Mouse (Mus musculus) liver, embryonic 16.5 days (tissue): ENCODE data around the gene Pcnt. TPM values are rescaled to one million over a fixed set of nuclear protein-coding genes. Genes with fewer than 3 reads are reported as not detected.

Experiments used
- ATAC-seq: fragments of 200-750 bp; cut with Nextera tagmentation; 2 replicates; pipeline ENCODE4 v1.8.0; 2017; ENCODE audit warnings: low read depth, mild to moderate bottlenecking, moderate number of reproducible peaks, moderate library complexity
- H3K27ac ChIP-seq: fragments of 300-500 bp; sonication (generic); 2 replicates; pipeline ENCODE4 v1.5.1; 2014; ENCODE audit warnings: mild to moderate bottlenecking, low read length
- H3K27me3 ChIP-seq: fragments of 300-500 bp; sonication (generic); 2 replicates; pipeline ENCODE4 v1.6.1; 2014; ENCODE audit warnings: low read depth, low read length, mixed read lengths; ENCODE audit not compliant: control insufficient read depth, insufficient read depth
- H3K36me3 ChIP-seq: fragments of 300-500 bp; sonication (generic); 2 replicates; pipeline ENCODE4 v1.6.1; 2014; ENCODE audit warnings: mild to moderate bottlenecking; ENCODE audit not compliant: control insufficient read depth, insufficient read depth
- H3K4me1 ChIP-seq: fragments of 300-500 bp; sonication (generic); 2 replicates; pipeline ENCODE4 v1.6.1; 2014; ENCODE audit warnings: low read depth, low read length, mixed read lengths; ENCODE audit not compliant: control insufficient read depth
- H3K4me2 ChIP-seq: fragments of 300-500 bp; sonication (generic); 2 replicates; pipeline ENCODE4 v1.6.1; 2014; ENCODE audit warnings: low read depth, low read length, mixed read lengths
- H3K4me3 ChIP-seq: fragments of 300-500 bp; sonication (generic); 2 replicates; pipeline ENCODE4 v1.5.1; 2014; ENCODE audit warnings: low read depth, mild to moderate bottlenecking, low read length
- H3K9ac ChIP-seq: fragments of 300-500 bp; sonication (generic); 2 replicates; pipeline ENCODE4 v1.6.1; 2014; ENCODE audit warnings: low read depth, low read length
- H3K9me3 ChIP-seq: fragments of 300-500 bp; sonication (generic); replicated peaks from 2 replicates; pipeline ENCODE4 v1.6.1; 2016; ENCODE audit warnings: low read length; ENCODE audit not compliant: control insufficient read depth
- WGBS: fragments of 180-500 bp; shearing (Covaris S2); extraction: QIAGEN DNeasy Blood & Tissue Kit; methylation state at CpG from one replicate; pipeline ENCODE4 v1.1.7; 2014; ENCODE audit not compliant: insufficient replicate concordance; 5-methylcytosine and 5-hydroxymethylcytosine counted together
- polyA plus RNA-seq: library from polyadenylated mRNA; unstranded; fragments of >200 nt; fragmentation: Nextera tagmentation; extraction: Ambion mirVana; gene quantifications from 2 replicates; pipeline ENCODE4 v1.2.1, GENCODE M21; 2015

Pcnt gene
- polyA plus RNA-seq, 1 experiment from 2014 or later = 7.9 TPM

- Histone ChIP-seq H3K36me3 (peaks cover 2% of the 10 kb centered on the region), H3K9me3 (no peaks in the 10 kb centered on the region), H3K4me3 (peak overlapping the region; percentile 81), H3K27me3 (peaks cover 9% of the 10 kb centered on the region), H3K4me1 (peaks cover 13% of the 10 kb centered on the region), H3K4me2 (peak overlapping the region; percentile 98), H3K9ac (peak overlapping the region; percentile 28; the same call in 1 of the 2 replicates), H3K27ac (no peak overlapping the region)
- no peak for ATAC-seq
- WGBS = 5% methylated on average over 8 of the region's 8 CpGs
Observed at GRCm38 (mm10) chr10:76346043-76346491, 96.5 kb downstream of the Pcnt start.

GRCm38 (mm10) chr10:76345540-76345902 lies 97.1 kb downstream of the Pcnt start:
- Histone ChIP-seq H3K27me3 (peaks cover 9% of the 10 kb centered on the region), H3K4me2 (peak overlapping the region; percentile 98), H3K27ac (peak overlapping the region; percentile 38; the same call in 1 of the 2 replicates), H3K9me3 (no peaks in the 10 kb centered on the region), H3K4me3 (peak overlapping the region; percentile 81), H3K4me1 (peaks cover 13% of the 10 kb centered on the region), H3K9ac (peak overlapping the region; percentile 65), H3K36me3 (no peaks in the 10 kb centered on the region; the same call in 1 of the 2 replicates)
- 2% methylated on average over 12 of the region's 12 CpGs for whole genome bisulfite sequencing
- peak; percentile 17; the same call in 1 of the 2 replicates for ATAC-seq

GRCm38 (mm10) chr10:76344711-76345539 lies 97.7 kb downstream of the Pcnt start, which contains the start of gene Dip2a:
TSS of gene Dip2a (minus strand) at chr10:76345291.
- Histone ChIP-seq H3K9ac (peak within 1 kb of the TSS; percentile 77), H3K4me2 (peak within 1 kb of the TSS; percentile 98), H3K4me3 (peak within 1 kb of the TSS; percentile 81), H3K4me1 (peaks cover 13% of the 10 kb centered on the region), H3K36me3 (no peaks in the 10 kb centered on the region), H3K9me3 (no peaks in the 10 kb centered on the region), H3K27me3 (peaks cover 9% of the 10 kb centered on the region), H3K27ac (peak within 1 kb of the TSS; percentile 46; the same call in 1 of the 2 replicates)
- under 1% methylated on average over 74 of the region's 94 CpGs for WGBS
- ATAC-seq = peak; percentile 96

- H3K27me3 ChIP-seq = no peaks in the 10 kb centered on the region
- ATAC-seq = no peak
- no peak overlapping the region for H3K27ac ChIP-seq
- H3K4me2 ChIP-seq = no peak overlapping the region
- H3K4me1 ChIP-seq = no peaks in the 10 kb centered on the region
- H3K4me3 ChIP-seq = no peak overlapping the region
- no peak overlapping the region for H3K9ac ChIP-seq
- no peaks in the 10 kb centered on the region for H3K36me3 ChIP-seq
- H3K9me3 ChIP-seq = no peaks in the 10 kb centered on the region
- WGBS = 51% methylated on average over 4 of the region's 4 CpGs
Observed at GRCm38 (mm10) chr10:76334350-76334749, 108.2 kb downstream of the Pcnt start.

- no peaks in the 10 kb centered on the region for H3K36me3 ChIP-seq
- ATAC-seq = no peak
- H3K4me1 ChIP-seq = no peaks in the 10 kb centered on the region
- no peak overlapping the region for H3K27ac ChIP-seq
- 73% methylated on average over 2 of the region's 2 CpGs for WGBS
- no peak overlapping the region for H3K4me2 ChIP-seq
- no peak overlapping the region for H3K4me3 ChIP-seq
- H3K27me3 ChIP-seq = no peaks in the 10 kb centered on the region
- H3K9me3 ChIP-seq = no peaks in the 10 kb centered on the region
- H3K9ac ChIP-seq = no peak overlapping the region
Observed at GRCm38 (mm10) chr10:76332040-76332439, 110.5 kb downstream of the Pcnt start.

GRCm38 (mm10) chr10:76329093-76329492 lies 113.5 kb downstream of the Pcnt start:
- no peak overlapping the region for H3K4me3 ChIP-seq
- no peaks in the 10 kb centered on the region for H3K9me3 ChIP-seq
- H3K27me3 ChIP-seq = no peaks in the 10 kb centered on the region
- no peak for ATAC-seq
- 40% methylated on average over 4 of the region's 4 CpGs for WGBS
- H3K36me3 ChIP-seq = no peaks in the 10 kb centered on the region
- H3K27ac ChIP-seq = no peak overlapping the region
- H3K9ac ChIP-seq = no peak overlapping the region
- H3K4me2 ChIP-seq = no peak overlapping the region
- H3K4me1 ChIP-seq = no peaks in the 10 kb centered on the region

DNA sequence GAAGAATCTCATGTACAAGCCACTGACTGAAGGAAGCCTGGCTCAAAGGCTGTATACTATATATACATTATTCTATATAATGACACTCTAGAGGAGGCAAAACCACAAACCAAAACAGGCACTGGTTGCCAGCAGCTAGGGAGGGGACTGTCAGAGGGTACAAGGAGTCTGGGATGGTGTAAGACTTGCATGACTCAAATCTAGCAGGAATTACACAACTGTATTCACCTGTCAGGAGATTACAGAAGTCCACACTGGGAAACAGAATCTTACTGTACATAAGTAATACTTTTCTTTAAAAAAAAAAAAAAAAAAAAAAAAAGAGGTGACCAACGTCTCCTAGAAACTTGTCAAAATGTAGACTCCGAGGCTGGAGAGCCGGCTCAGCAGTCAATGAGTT lies 114.0 kb downstream of the Pcnt start:
- 51% methylated on average over 3 of the region's 3 CpGs for WGBS
- H3K27ac ChIP-seq = no peak overlapping the region
- ATAC-seq = no peak
- no peaks in the 10 kb centered on the region for H3K36me3 ChIP-seq
- no peak overlapping the region for H3K4me2 ChIP-seq
- H3K4me1 ChIP-seq = no peaks in the 10 kb centered on the region
- no peak overlapping the region for H3K9ac ChIP-seq
- no peaks in the 10 kb centered on the region for H3K27me3 ChIP-seq
- no peaks in the 10 kb centered on the region for H3K9me3 ChIP-seq
- no peak overlapping the region for H3K4me3 ChIP-seq

GRCm38 (mm10) chr10:76326304-76327006 lies 116.1 kb downstream of the Pcnt start:
- H3K9ac ChIP-seq = no peak overlapping the region
- no peaks in the 10 kb centered on the region for H3K9me3 ChIP-seq
- H3K27me3 ChIP-seq = no peaks in the 10 kb centered on the region
- no peak overlapping the region for H3K4me3 ChIP-seq
- no peaks in the 10 kb centered on the region for H3K36me3 ChIP-seq
- H3K4me2 ChIP-seq = no peak overlapping the region
- no peak overlapping the region for H3K27ac ChIP-seq
- WGBS = 50% methylated on average over 6 of the region's 6 CpGs
- ATAC-seq = no peak
- H3K4me1 ChIP-seq = no peaks in the 10 kb centered on the region

- Histone ChIP-seq H3K27ac (no peak overlapping the region), H3K36me3 (no peaks in the 10 kb centered on the region; the same call in 1 of the 2 replicates), H3K27me3 (no peaks in the 10 kb centered on the region), H3K9me3 (no peaks in the 10 kb centered on the region), H3K9ac (no peak overlapping the region), H3K4me2 (no peak overlapping the region), H3K4me3 (no peak overlapping the region), H3K4me1 (no peaks in the 10 kb centered on the region)
- WGBS = 74% methylated on average over 12 of the region's 12 CpGs
- ATAC-seq = no peak
Observed at GRCm38 (mm10) chr10:76317623-76318022, 125.0 kb downstream of the Pcnt start.
